Mouse (Mus musculus): ENCODE measurements at regions not wholly inside any gene's neighbourhood (a gene's known extent, or its start where the extent isn't known, plus 50 kb on each side); places are given as distances from the start of the nearest gene placed in this dataset.

DNA sequence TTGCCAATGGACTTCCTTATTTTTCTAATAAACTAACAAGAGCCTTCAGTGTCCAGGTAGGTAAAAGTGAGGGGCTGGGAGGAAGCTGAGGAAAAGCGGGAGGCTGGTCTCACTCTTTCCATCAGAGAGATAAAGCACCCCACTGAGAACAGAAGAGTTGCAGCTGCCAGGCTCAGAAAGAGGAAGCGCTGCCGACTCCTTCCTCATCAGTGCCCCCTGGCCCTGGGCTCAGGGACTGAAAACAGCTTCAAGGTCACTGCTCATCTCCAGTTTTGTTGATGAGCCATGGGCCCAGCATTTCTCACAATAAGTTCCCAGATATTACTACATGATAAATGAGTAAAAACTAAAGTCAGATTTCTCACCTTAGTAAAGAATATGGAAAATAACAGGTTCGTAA is 57.4 kb upstream of the Frmd6 start:
- TF ChIP-seq CTCF (IDR thresholded peaks at IDR 0.05; ENCODE audit: insufficient read depth, low read length) (0 out of 2 replicates have a peak, but pooled peaks have one; percentile 5), POLR2A (IDR thresholded peaks at IDR 0.05; ENCODE audit: borderline replicate concordance, extremely low read depth, low read depth, low read length) (no peak)
